Mouse (Mus musculus): ENCODE measurements around the gene Ypel4.

DNA sequence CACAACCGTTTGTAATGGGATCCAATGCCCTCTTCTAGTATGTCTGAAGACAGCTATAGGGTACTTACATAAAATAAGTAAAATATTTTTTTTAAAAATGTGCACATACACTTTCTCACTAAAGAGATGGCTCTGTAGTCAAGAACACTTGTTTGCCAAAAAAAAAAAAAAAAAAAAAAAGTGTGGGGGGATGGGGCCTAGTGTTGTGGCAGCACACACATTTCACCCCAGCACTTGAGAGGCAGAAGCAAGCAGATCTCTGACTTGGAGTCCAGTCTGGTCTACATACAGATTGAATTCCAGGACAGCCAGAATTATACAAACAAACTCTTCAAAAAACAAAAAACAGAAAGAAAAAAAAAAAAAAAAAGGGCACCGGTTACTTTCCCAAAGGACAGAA lies 13.1 kb upstream of the Ypel4 start:
- no peak for TF ChIP-seq GATA1 (IDR thresholded peaks at IDR 0.05; ENCODE audit: borderline replicate concordance, low read length)
- TF ChIP-seq FLI1 (IDR thresholded peaks at IDR 0.05; ENCODE audit: low read length) = no peak
